Mouse (Mus musculus) layer of hippocampus, adult 18-20 months (tissue): ENCODE measurements around the gene Caln1. TPM values are rescaled to one million over a fixed set of nuclear protein-coding genes. Genes with fewer than 3 reads are reported as not detected.

Experiments
- DNase-seq, 2 experiments: peaks; one replicate each; pipeline ENCODE4 v3.0.0; 2022; ENCODE audit warnings: low spot score in 2 of 2
- total RNA-seq, 2 experiments: library from RNA; stranded (reverse); gene quantifications; 2 replicates each; pipeline ENCODE4 v1.2.3; 2021

Gene Caln1
- total RNA-seq, 2 experiments from 2014 or later = 131 to 139 TPM

GRCm38 (mm10) chr5:130393618-130394355 lies 24.5 kb downstream of the Caln1 start:
- DNase-seq = peak in 1 of 2 experiments; percentile 24

- no peak for DNase-seq
Observed at GRCm38 (mm10) chr5:130394386-130394785, 25.1 kb downstream of the Caln1 start.

GRCm38 (mm10) chr5:130395142-130395541 lies 25.9 kb downstream of the Caln1 start:
- no peak for DNase-seq

GRCm38 (mm10) chr5:130400136-130400917 lies 31.1 kb downstream of the Caln1 start:
- no peak for DNase-seq

- DNase-seq = peak in 1 of 2 experiments; percentile 73
Observed at GRCm38 (mm10) chr5:130405201-130405600, 35.9 kb downstream of the Caln1 start.

- DNase-seq = no peak
Observed at GRCm38 (mm10) chr5:130409706-130410105, 40.5 kb downstream of the Caln1 start.

- DNase-seq = peak; percentile 17 to 22
Observed at GRCm38 (mm10) chr5:130411516-130411915, 42.3 kb downstream of the Caln1 start.

GRCm38 (mm10) chr5:130447438-130447837 lies 78.2 kb downstream of the Caln1 start:
- DNase-seq = no peak

GRCm38 (mm10) chr5:130448491-130448890 lies 79.2 kb downstream of the Caln1 start:
- peak; percentile 51 to 70 for DNase-seq

- peak; percentile 73 for DNase-seq
Observed at GRCm38 (mm10) chr5:130448931-130449856, 79.9 kb downstream of the Caln1 start.

- DNase-seq = peak; percentile 16 to 52
Observed at GRCm38 (mm10) chr5:130450031-130450541, 80.8 kb downstream of the Caln1 start.

GRCm38 (mm10) chr5:130458076-130458475 lies 88.8 kb downstream of the Caln1 start:
- peak; percentile 31 to 60 for DNase-seq

- no peak for DNase-seq
Observed at GRCm38 (mm10) chr5:130472209-130472608, 103.0 kb downstream of the Caln1 start.

- no peak for DNase-seq
Observed at GRCm38 (mm10) chr5:130474876-130475275, 105.6 kb downstream of the Caln1 start.

GRCm38 (mm10) chr5:130476741-130477140 lies 107.5 kb downstream of the Caln1 start:
- no peak for DNase-seq

- no peak for DNase-seq
Observed at GRCm38 (mm10) chr5:130480290-130480689, 111.0 kb downstream of the Caln1 start.

- no peak for DNase-seq
Observed at GRCm38 (mm10) chr5:130491471-130491870, 122.2 kb downstream of the Caln1 start.

GRCm38 (mm10) chr5:130492305-130492704 lies 123.0 kb downstream of the Caln1 start:
- DNase-seq = no peak

GRCm38 (mm10) chr5:130502541-130502940 lies 133.3 kb downstream of the Caln1 start:
- peak; percentile 9 to 62 for DNase-seq

GRCm38 (mm10) chr5:130504891-130505290 lies 135.6 kb downstream of the Caln1 start:
- no peak for DNase-seq

- DNase-seq = no peak
Observed at GRCm38 (mm10) chr5:130510516-130510915, 141.3 kb downstream of the Caln1 start.
